Mouse (Mus musculus) layer of hippocampus, adult 9-11 months (tissue): Measurements from ENCODE around the gene Naaladl2.
"Not testable (repeated sequence)": the region's sequence is repeated elsewhere in the genome, so short reads cannot be mapped to it uniquely, and the experiment has no call there.

ENCODE experiments used
- DNase-seq: peaks from one replicate; pipeline ENCODE4 v3.0.0; 2022

Naaladl2 gene

DNA sequence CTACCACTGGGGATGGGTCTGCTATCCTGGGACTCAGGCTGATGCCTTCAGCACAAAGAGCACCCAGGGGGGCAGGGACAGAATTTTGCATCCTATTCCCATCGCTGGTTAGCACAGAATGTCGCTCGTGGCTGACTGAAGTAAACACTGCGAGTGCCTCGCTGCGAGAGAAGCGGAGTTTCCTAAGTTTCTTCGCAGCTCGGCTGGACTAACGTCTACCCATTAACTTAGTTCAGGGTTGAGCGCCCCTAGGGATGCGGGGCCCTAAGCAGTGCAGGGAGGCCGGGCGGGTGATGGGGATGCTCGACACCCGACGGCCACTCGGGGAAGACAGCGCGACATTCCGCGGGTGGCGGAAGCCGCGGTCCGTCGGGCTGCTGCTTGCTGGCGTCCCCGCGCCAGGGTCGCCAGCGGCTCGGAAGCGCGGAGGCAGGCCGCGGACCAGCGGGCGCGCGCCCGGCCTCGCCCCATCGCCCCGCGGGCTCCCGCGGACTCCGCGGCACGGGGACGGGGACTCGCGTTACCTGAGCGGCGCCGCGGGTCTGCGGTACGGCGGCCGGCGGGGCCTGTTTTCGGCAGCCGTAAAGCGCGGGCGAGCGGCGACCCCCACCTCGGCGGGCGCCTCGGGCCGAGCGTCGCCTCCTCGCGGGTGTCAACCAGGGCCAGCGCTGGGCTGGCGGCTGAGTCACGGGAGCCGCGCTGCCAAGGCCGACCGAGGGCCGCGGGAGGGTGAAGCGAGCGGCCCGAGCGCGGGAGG lies at the start of gene Naaladl2:
Naaladl2 (minus strand) TSS at position 707 of the 757 bp plus-strand sequence.
- peak; percentile 65 for DNase-seq

DNA sequence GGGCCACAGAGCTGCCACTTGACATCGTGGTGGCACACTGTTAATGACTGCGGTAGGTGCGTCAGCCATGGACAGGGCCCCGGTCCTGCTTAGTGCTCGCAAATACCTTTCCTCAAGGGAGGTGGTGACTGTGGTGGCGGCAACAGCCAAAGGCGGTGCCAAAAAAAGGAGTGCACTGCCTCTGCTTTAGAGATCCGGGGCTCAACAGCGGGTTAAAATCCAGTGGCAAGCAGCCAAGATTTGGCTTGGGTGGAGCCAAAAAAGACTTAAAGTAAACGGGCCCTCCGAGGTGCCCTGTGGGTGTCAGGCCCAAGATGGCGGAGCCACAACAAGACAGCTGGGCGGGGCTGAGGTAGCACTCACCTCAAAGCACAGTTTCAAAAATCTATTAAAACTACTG lies 7.7 kb upstream of the Naaladl2 start:
- no peak for DNase-seq

DNA sequence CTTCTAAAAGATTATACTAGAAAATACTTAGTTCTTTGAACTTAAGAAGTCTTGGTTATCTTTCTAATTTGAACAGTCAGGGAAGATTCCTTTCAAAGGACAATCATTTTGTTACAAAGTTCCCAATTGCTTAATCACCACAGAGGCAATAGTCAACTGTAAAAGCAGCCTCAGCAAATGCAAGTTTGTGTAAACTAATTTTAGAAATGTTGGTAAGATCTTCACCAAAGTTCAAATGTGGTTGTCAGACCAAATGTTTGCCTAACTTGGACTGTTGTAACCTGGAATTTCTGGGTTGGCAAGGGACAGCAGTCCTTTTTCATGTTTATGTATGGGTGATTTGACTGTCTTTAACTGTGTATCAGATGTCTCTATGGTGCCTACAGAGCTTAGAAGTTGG lies 3.2 kb upstream of the Naaladl2 start:
- no peak for DNase-seq

GRCm38 (mm10) chr3:25144961-25145697 lies 1.1 kb upstream of the Naaladl2 start:
- peak; percentile 79 for DNase-seq

- DNase-seq: no peak
Observed at GRCm38 (mm10) chr3:25143111-25143510, 950 bp downstream of the Naaladl2 start.

- DNase-seq: no peak
Observed at GRCm38 (mm10) chr3:25131848-25132247, 12.2 kb downstream of the Naaladl2 start.

GRCm38 (mm10) chr3:25127864-25128263 lies 16.2 kb downstream of the Naaladl2 start:
- DNase-seq: no peak

DNA sequence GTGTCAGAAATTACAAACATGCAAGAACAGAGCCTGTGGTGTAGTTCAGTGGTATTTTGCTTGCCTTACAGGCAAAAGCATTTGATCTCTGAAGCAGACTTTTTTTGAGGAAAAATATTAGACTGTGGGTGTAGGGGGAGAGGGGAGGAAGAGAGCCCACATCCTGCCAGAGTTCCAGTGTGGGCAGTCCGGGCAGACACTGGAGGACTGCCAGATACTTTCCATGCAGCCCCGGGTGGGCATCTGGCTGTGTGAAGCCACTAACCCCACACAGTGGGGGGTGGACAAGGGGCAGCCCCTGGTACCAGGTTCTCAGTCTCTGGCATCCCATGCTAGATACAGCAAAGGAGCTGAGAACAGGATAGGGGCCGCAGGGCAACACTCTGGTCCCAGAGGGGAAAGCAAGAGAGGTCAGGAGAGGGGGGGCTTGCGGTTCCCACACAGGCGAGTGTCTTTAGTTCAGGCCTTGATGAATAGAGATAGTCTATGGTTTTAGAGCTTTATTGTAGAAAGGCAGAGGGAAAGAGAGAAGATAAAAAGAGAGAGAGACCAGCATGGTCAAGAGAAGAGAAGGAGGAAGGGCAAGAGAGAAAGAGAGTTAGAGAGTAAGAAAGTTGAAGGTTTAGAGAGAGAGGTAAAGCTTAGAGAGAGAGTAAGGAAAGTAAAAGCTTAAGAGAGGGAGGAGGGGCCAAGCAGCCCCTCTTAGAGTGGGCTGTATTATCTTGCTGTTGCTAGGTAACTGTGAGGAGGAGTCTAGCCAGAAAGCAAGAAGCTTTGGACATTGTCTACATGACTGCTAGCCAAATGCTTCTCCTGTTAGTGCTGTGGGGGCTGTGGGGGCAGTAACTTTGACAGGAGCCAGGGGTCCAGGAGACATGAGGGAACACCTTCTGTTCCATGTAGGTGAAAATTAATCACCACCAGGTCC lies 18.9 kb downstream of the Naaladl2 start:
- DNase-seq: no peak

DNA sequence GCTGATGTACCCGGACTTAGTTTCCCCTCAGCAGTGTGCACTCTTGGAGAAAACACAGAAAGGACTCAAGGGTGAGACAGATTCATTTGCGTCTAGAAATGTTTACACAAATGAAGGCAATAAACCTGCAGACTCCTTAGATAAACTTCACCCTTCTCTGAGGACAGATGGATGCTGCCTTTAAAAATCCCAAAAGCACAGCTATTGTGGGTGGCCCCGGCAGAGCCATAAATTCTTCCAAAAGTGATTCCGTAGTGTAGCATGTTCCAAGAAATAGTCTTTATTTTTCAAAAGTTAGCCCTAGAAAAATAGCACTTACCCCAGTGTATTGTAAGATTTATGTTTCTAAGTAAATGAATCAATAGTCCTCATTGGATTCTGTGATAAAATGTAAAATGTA lies 31.0 kb downstream of the Naaladl2 start:
- DNase-seq: no peak

DNA sequence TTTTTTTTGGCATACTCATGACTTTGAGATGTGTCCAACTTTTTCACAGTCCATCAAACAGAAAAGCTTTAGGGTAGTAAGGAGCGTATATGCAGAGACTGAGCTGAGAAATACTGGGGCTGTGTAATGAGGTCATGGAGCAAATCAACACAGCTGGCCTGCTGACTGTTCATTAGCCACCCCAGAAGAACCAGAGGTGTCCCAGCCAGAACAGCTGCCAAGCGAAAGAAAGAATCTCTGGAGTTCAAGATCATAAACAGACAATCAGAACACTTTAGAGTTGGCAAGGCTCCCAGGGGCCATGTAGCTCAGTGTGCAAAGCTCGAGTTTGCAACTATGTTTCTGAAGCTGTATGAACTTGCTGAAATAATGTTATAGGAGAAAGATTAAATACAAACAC lies 35.1 kb downstream of the Naaladl2 start:
- DNase-seq: no peak

GRCm38 (mm10) chr3:25092986-25093385 lies 51.1 kb downstream of the Naaladl2 start:
- DNase-seq: no peak

GRCm38 (mm10) chr3:25075785-25076184 lies 68.3 kb downstream of the Naaladl2 start:
- DNase-seq: no peak

DNA sequence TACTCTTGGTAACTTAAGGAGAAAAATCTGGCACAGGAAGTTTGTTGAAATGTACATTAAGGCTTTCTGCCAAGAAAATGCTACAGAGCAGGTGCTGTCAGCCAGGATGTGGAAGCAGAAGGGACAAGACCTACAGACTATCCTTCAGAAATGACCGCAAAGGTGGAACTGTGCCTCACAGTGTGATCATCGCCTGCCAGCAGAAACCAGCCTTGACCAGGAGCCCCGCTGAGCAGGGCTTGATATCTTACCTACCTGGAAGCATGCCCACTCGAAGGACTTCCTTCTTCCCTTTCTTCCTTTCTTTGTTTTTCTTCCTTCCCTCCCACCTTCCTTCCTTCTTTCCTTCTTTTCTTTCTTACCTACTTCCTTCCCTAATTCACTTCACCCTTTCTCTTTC lies 69.8 kb downstream of the Naaladl2 start:
- DNase-seq: no peak

GRCm38 (mm10) chr3:25073821-25074220 lies 70.2 kb downstream of the Naaladl2 start:
- no peak for DNase-seq

DNA sequence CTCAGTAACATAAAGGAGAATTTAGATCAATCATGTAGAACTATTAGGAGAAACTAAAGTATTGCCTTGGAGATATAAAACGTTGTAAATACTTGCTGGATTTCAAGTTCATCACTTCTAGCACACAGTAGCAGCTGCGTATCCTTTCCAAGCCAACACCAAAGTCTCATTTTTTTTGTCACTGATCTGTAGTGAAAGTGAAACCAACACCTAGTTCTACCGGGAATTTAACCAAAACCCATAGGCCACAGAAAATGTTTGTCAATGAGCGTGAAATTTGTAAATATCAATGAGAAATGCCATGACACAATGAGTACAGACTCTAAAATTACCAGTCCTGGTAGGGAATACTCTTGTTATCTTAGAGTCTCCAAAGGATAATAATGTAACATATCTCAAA lies 80.8 kb downstream of the Naaladl2 start:
- DNase-seq: no peak

DNA sequence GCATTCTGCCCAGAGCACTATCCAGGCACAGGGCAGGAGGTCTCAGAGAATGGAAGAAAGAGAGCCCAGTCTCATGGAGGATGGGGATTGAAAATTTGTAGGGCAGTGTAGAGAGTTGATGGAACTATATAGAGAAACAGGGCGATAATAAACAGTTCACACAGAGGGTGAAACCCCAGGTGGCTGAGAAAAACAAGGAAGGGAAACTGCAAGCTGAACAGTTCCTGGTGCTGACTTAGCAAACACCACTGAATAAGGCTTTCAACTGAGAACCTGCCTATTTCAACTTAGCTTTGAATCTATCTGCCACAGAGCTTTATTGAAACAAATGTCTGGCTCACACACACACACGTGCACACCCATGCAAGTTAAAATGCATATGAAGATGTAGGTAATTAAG lies 91.1 kb downstream of the Naaladl2 start:
- DNase-seq: no peak

- DNase-seq: no peak
Observed at GRCm38 (mm10) chr3:25019972-25020371, 124.1 kb downstream of the Naaladl2 start.

GRCm38 (mm10) chr3:25010751-25011150 lies 133.3 kb downstream of the Naaladl2 start:
- peak; percentile 52 for DNase-seq

DNA sequence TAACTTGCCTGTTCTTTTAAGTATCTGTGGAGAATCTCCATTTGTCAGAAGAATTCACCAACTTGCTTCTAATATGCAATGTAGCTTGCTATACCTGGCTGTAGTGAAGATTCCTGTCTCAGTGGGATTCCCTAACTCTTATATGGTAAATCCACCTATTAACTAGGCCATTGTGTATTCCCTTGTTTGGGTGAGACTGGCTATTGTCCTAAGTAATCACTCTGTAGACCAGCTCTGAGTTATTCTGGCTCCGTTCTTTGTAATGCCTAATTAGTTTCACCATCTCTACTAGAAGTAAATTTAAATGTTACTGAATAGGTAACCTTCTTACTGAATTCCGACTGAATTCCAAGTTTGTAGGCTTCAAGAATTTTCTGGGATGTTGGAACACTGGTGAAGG lies 137.3 kb downstream of the Naaladl2 start:
- DNase-seq: not testable (repeated sequence)

DNA sequence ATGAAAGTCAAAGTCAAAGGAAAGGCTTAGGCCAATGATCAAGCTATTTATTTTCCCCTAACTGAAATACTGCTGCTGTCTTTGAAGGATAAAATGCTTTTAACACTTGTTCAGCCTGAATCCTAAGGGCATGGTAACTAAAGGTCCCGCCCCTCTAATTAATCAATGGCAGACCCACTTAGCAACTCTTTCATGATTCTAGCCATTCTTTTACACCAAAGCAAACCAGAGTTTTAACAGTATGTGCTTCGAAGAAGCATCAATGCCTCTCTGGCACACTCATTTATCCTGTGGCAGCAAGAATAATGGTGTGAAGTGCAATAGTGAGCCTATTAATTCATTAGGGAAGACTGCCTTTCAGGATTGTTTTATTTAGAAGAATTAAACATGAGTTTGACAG lies 151.5 kb downstream of the Naaladl2 start:
- DNase-seq: no peak

DNA sequence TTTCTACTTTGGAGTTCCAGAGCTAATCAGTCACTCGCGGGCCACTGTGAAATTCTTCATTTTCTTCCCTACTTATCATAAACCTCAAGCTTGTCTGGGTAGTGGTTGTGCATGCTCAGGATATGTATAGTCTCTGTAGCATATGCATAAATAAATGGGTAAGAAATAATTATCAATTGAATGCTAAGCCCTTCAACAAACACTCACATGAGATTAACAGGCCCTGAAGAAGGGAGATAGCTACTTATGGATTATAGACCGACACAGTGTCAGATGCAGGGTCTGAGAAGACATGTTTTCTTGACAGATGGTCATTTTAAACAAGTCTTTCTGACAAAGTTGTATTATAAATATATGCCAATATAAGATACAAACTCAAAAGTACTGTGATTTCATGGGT lies 152.0 kb downstream of the Naaladl2 start:
- DNase-seq: no peak

GRCm38 (mm10) chr3:24982111-24982510 lies 161.9 kb downstream of the Naaladl2 start:
- no peak for DNase-seq

GRCm38 (mm10) chr3:24942170-24942569 lies 201.9 kb downstream of the Naaladl2 start:
- DNase-seq: no peak
